Mouse (Mus musculus) frontal cortex, adult (tissue): ENCODE data around the gene Edf1.

Experiments
- ATAC-seq: cut with Nextera tagmentation; 2 replicates; pipeline ENCODE4 v1.9.2; 2017; ENCODE audit warnings: mild to moderate bottlenecking, moderate library complexity, mixed read lengths; ENCODE audit not compliant: low TSS enrichment

Gene Edf1

GRCm38 (mm10) chr2:25561946-25562345, 4.3 kb downstream of the Edf1 start:
- ATAC-seq: no peak

GRCm38 (mm10) chr2:25565741-25566140, 8.1 kb downstream of the Edf1 start:
- ATAC-seq: no peak

DNA sequence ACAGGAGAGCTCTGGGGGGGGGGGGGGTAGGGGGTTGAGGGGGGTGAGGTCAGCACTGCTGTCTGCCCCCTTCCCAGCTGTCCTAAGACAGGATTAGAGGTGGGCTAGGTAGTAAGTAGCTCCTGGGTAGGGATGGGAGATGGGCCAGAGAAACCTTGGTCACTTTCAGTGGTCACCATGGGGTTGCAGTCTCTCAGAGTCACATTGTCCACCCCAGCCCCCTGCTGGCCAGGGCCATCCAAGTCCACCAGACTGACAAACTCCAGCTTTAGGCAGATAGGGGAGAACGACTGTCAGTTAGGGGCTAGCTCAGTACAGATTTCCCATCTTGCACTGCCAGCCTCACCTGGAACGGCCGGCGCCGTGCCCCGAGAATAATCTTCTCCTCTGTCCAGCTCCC, 8.9 kb downstream of the Edf1 start:
- no peak for ATAC-seq

- no peak for ATAC-seq
These were observed 10.9 kb downstream of the Edf1 start for GRCm38 (mm10) chr2:25568473-25569019.

DNA sequence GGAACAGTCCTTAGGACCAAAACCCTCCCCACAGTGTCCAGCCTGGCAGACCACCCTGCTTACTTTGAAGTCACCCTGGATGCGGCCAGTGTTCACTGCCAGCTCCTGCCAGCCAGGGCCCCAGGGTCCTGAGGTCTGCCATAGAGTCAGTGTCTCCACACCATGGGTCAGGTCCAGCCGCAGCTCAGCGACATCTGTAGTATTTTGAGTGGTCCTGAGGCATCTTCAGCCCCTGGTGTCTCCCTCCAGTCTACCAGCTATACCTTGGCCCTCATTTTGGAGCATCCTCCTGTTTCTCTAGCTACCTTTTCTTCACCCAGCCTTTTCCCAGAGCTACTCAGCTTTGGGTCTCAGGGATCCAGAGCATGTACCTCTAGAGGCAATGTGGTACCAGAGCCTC, 11.7 kb downstream of the Edf1 start:
- ATAC-seq: no peak

- ATAC-seq: no peak
These were observed 13.6 kb downstream of the Edf1 start for GRCm38 (mm10) chr2:25571221-25571620.

DNA sequence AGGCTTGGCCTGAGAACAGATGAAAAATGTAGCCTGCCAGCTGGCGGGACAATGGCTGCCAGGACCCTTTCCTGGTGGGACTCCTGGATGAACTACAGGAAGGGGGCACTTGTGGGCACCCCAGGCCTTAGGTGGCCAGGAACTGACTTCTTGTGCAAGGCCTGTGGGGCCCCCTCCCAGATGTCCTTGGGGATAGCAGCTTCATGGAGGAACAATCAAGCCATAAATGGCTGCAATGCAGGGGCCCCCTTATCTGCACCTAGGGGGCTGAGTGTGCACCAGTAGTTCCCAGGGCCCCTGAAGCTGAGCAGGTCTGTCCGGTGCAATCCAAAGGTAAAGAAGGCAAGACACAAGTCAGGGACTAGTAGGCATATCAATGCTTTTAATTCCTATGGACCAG, 15.4 kb downstream of the Edf1 start:
- ATAC-seq: no peak

GRCm38 (mm10) chr2:25574136-25574535, 16.5 kb downstream of the Edf1 start:
- no peak for ATAC-seq

GRCm38 (mm10) chr2:25574579-25575431, 17.2 kb downstream of the Edf1 start, which contains the start of the genes Mamdc4 and Phpt1:
Gene Mamdc4, minus strand, starts transcription at chr2:25574845.
Gene Phpt1, minus strand, starts transcription at chr2:25575224.
- peak; percentile 90 for ATAC-seq

GRCm38 (mm10) chr2:25575432-25576027, 17.9 kb downstream of the Edf1 start:
- ATAC-seq: no peak

DNA sequence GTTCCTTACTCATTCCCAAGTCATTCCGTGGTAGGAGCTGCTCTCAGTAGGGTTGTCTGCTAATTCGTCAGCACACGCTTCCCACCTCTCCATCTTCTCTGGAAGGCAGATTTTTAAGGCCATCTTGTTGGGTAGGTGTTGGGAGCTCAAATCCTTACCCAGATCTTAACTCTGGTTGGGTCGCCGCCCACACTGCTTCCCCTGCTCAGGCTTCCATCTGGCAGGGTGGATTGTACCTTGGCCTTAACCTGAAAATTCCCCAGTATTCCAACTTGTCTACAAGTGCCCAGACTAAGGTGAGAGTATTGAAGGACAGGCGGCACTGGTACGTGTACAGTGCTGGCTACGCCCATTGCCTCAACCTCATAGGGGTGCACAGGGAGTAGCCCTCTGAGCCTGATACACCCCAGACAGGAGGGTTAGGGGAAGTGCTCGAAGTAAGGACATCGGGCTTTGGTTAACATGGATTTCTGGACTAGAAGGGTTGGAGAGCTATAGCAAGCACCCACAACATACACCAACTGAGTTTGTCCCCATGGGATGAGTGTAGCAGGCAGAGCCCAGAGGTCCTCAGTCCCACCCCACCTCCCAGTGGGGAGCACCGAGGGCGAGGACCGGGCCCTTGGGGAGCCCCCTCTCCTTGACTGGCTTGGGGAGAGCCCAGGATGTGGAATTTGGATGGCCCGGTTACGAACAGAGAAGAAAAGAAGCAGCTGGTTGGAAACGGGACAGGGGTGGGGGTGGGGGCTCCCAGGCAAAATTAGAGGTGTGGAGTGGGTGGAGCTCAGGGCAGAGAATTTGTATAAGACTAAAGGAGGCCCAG, 18.6 kb downstream of the Edf1 start:
- peak; percentile 12; the same call in 1 of the 2 replicates for ATAC-seq

DNA sequence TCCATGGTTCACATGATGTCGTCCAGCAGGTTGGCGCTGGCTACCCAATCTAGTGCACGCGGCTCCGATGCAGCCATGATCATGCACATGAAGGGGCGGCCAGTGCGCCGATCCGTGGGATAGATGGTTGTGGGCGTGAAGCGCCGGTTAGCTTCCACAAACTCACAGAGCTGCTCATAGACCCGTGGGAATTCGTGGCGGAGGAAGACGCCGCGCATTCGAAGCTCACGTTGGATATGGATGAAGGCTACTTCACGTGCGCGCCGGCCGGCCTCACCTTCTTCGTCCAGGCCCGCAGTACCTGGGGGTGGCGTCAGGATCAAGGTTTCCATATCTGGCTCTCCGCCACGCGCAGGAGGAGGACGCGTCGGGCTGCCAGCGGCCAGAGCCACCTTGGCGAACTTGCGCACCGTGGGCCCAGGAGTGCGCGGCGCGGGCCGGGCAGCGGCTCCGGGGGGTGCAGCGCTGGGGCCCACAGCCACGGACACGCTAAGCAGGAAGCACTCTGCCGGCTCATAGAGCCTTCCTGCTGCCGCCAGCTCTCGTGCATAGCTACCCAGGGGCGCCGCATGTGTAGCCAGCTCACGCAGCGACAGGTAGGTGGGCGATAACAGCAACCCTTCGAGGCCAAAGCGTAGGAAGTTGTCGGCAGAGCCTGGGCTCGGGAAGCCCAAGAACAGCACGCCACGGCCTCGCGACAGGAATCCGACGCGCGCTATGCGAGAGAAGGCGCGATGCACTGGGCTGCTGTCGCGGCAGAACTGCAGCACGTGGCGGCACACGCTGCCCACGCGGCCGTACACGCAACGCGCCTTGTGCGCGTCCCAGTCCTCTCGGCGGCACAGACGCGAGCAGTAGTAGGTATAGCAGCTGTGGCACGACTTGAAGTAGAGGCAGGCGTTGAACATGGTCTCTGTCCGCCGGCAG, 19.6 kb downstream of the Edf1 start:
- no peak for ATAC-seq

- no peak for ATAC-seq
These were observed 20.5 kb downstream of the Edf1 start for GRCm38 (mm10) chr2:25577951-25578795.

GRCm38 (mm10) chr2:25578796-25579736, 21.4 kb downstream of the Edf1 start:
- ATAC-seq: no peak

DNA sequence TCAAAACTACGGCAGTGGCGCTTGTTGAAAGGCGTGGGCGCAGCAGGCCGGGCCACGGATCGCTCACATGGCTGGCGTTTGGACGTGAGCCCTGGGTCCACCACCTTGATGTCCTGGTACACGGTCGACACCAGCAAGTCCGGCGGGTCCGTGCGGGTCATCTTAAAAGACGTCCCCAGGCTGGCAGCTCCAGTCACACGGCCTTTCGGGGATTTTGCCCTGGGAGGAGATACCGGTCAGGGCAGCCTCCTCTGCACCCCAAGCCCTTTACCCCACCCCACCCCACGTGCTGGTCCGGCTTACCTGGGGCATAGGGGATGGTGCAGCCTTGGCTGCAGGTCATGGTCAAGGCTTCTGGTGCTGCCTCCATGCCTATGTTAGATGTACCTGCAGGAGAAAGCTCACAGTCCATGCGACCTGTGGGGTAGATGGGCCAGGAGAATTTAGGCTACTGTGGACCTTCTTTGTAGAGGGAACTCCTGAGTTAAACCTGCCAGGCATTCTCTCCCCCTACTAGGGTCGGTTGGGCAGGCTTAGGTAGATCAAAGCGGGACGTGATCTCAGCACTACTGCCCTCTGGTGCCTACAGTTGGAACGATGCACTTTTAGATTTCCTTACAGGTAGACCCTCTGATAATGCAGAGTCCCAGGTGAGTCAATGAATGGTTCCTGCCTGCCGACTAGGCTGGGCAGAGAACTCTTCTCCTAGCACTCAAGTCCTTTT, 22.3 kb downstream of the Edf1 start:
- no peak for ATAC-seq

DNA sequence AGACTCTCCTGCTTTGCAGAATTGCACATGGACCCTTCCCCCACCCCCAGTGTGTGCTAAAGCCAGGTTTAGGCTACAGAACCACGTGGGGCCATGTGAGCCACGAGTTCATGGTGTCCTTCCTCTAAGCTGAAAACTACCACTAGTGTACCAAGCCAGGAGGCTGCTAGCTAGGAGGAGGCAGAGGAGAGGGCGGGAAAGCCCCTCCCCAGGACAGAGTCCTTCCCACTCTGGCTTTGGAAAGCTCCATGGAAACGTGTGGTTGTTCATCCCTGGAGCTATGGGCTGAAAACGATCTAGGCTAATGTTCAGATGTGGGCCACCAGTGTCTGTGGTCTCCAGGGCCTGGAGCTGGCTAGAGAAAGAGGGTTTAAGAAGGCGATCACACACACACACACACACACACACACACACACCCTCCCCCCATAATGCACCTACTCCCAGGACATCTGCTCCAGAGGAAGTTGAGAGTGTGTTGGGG, 23.0 kb downstream of the Edf1 start:
- no peak for ATAC-seq

DNA sequence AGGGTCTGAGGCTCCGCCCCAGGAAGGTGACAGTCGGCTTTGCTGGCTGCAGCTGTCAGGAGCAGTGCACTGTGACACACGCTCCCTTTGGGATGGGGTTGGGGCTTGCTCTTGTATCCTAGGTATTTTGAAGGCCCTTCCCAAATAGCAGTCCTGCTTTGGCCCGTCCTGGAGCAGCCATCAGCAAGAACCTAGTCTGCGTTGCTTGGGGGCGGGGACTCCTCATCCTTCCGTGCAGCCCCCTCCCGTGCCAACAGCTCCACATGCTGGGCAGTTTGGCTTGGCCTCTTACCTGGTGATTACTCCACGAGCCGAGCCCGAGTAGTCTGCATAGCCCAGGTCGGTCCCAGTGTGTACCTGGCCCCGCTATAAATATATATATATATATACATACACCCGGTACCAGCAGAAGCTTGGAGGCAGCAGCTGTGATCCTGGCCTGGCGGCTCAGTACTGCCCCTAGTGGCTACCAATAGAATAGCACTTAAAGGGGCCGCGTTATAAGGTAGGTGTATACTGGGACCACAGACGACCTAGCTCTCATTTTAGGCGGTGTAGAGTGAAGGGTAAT, 23.7 kb downstream of the Edf1 start, which contains the start of gene Ajm1:
Ajm1 (minus strand) TSS at position 464 of the 571 bp plus-strand sequence.
- peak; percentile 31 for ATAC-seq
